Mouse (Mus musculus) cerebellum, adult 8-10 months (tissue): ENCODE data around the gene Htr6.

Experiments used
- DNase-seq: peaks from one replicate; pipeline ENCODE4 v3.0.0; 2022

The Htr6 gene

DNA sequence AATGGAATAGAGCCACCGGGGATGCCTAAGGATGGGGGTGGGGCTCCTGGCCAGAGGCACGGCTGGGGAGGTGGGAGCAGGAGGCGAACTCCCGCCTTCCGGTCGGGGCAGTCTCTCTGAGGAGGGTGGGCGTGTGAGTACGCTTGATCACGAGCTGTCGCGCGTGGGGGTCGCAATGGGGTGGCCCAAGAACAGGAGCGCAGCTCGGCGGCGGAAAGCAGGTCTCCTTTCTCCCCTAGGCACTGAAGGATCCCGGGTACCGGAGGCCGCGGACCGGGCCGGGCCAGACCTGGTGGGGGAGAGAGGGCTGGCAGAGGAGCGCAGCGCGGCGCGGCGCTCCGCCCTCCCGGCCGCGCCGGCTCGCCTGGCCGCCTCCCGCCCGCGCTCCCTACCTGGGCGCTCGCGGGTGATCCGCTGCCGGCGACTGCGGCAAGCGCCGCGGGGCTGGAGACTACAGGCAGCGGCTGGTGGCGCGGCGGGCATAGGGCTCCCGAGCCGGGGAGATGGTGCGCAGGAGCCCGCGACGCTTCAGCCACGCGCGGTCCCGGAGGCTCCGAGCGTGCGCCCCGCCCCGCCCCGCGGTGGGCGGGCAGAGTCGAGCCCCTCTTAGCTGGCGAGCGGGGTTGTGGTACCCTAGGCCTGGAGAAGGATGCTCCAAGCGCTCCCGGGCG, at the start of gene Htr6:
Gene Htr6 (minus strand): TSS at position 530 of the 671 bp plus-strand sequence.
- no peak for DNase-seq

DNA sequence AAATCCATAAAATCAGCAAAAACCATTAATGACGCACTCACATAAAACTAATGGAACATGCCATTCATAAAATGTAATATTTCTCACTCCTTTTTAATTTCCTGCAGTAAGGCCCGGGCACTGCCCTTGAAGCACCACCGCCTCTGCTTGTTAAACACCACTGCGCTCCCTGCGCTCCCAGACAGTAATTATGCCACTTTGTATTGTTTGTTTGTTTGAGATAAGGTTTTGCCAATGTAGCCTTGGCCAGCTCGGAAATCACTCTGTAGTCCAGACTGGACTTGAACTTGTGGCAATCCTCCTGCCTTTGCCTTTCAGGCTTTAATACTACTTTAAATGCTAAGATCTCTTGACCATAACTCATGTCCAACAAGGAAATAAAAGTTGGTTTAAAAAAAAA, 49.6 kb upstream of the Htr6 start:
- DNase-seq, result no peak

DNA sequence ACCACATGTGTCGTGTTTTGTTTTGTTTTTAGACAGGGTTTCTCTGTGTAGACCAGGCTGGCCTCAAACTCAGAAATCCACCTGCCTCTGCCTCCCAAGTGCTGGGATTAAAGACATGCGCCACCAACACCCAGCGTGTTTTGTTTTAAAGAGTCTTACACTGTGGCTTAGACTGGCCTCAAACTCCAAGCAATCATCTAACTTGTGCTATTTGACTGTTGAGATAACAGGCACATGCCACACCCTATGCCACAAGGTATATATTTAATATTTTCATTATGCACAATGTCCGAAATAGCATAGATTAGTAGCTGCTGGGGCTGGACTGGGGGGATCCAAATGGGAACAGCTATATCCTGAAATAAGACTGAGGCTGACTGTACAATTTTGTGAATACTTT, 47.2 kb upstream of the Htr6 start:
- no peak for DNase-seq

DNA sequence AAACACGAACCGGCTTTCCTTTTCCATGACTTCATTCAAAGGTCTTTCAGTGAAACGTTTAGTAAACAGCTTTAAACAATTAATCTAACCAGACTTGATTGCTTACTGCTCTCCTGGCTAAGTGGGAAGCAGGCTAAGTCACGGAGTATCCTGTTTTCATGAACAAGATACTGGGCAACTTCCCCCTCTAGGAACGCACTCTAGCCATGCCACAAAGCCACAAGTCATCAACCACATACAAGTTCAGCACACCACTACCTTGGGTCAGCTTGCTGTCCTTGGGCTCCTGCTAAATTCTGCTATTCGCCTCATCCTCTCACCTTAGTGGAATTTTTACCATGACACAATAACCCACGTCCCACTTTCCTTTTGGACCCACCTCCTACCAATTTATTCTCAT, 45.6 kb upstream of the Htr6 start:
- DNase-seq, result no peak

DNA sequence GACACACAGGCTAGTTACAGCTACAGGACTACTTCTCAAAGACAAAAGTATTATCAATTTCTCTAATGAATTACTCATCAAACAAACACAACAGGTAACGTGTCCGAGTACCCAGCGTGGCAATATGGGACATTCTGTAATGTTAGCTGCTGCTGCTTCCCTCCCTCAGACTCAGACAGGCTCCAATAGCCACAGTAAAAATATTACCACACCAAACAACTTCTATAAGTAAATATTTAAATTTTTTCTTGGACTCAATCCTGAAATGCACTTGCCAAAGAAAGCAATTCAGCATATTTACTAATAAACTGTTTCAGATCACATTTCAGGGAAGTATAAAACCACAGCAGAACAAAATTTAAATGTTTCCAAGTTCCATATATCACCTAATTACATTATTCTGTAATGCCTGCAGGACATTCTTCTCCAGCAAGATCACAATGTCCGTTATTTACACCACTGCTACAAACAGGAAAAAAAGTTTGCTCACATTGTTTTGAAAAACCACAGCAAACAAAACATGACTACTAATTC, 45.0 kb upstream of the Htr6 start:
- no peak for DNase-seq

DNA sequence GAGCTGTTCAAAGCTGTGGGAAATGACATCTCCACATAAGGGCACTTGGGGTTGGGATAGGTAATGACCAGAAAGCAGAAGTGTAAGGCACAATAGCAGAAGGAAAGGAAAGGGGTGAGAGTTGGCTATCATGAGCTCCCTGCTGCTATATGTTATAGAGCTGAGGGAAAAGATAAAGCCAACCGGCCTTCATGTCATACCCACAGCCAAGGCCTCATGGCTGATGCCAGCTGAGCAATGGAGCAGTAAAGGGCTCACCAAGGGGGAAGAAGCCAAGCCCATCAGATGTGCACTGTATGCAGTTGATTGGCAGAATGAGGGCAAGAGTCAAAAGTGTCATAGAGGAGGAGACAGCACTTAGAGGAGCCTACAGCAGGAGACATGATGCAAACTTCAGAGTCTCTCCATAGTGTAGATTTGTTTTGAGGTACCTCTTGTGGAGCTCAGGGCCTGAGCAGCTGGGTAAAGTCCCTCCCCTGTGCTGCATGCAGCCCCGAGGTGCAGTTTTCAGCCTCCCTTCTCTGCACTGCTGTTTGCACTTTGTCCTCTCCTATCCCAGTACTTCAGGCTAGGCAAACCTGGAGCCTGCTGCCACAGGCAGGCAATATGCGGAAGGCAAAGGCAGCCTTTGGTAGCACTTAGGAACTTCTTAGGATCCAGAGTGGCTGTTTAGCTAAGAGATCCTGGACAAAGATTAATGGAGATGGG, 41.1 kb upstream of the Htr6 start:
- DNase-seq, result no peak

DNA sequence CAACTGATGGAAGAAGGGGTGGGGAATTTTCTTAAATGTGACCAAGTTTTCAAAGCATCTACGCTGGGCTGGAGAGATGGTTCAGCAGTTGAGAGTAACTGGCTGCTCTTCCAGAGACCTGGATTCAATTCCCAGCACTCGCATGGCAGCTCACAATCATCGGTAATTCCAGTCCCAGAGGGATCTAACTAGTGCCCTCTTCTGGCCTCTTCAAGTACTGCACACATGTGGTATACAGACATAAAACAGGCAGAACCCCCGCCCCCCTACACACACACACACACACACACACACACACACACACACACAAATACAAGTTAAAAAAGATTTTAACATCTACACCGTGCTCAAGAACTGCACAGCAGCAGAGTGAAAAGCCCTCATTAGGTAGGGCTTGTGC, 40.4 kb upstream of the Htr6 start:
- no peak for DNase-seq

DNA sequence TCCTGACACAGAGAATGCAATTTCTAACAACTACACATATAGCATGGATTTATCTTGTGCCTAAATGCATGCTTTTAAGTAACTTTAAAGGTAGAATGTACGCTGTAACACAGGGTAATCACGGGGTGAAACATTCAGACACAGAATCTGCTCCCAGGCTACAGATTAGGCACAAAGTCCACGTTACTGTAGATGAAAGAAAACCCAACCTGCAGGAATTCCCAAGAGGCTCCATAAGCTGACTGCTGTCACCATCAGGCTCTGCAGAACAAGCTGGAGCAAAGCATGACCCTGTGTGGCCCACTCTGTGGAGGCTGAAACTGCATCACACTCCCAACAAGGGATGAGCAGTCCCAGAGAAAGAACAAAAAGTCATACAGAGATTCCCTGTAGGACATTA, 37.1 kb upstream of the Htr6 start:
- no peak for DNase-seq

DNA sequence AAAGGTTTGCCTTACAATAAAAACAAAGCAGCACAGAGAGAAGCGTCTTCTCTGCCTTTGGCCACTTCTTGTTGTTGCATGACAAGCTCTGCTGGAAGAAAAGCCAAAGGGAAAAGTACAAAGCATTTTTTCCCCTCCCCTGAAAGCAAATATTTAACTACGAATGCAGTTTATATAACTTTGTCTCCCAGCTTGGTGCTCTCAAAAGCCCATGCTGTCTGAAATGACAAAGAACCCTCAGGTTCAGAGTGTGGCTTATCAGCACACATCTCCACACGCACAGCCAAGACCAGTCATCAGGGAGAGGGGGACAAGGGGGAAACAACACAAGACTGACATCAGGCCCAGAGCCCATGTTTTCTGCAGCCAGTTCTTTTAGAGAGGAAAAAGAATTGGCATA, 36.1 kb upstream of the Htr6 start:
- DNase-seq, result no peak

DNA sequence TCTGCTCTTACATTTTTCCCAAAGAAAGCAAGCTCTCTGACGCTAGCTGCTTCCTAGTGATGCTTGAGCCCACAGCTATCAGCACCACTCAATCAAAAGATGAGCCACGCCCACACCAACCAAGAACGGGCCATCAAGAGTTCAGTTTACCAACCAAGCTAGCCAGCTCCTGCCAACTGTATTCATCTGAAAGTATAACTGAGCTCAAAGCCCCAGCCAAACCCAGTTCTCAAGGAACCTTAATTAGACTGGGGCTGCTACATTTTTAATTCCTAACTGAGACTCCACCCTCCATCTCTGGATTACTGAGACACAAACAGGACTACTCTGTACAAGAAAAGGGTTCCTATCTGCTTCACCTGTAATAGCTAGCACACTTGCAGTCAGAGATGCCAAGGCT, 35.5 kb upstream of the Htr6 start:
- DNase-seq, result no peak

DNA sequence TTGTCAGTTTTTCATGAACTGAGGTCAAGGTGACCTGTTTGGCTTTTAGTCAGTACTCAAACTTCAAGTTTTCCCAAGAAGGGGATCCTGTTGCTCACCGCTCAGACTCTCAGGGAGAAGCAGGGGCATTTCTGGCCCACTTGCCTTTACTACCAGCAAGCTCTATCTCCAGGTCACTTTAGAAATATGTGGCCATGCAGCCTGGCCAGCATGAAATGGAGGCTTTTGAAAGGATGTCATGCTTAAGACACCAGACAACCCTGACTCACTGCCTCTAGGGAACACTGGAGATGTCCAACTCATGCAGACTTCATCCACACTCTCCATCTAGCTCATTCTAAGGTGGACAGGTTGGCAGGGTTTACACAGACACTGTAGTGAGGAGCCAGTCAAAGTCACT, 30.1 kb upstream of the Htr6 start:
- no peak for DNase-seq

DNA sequence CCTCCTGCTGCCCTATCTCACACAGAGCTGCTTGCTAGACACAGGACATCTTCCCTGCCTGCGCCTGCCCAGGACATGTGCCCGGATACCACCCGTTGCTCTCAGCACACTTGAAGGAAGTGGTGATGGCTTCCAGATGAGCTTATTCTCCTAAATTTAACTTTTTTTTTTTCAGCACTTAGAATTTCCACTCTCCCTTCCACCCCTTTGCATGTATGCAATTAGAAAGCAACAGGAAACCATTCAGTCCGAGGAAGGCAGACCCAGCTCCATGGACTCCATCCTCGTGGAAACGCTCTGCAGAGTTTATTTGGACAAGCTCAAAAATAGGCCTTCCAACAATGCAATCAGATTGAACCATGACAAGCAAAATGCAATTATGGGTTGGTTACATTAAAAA, 26.2 kb upstream of the Htr6 start:
- DNase-seq, result no peak

DNA sequence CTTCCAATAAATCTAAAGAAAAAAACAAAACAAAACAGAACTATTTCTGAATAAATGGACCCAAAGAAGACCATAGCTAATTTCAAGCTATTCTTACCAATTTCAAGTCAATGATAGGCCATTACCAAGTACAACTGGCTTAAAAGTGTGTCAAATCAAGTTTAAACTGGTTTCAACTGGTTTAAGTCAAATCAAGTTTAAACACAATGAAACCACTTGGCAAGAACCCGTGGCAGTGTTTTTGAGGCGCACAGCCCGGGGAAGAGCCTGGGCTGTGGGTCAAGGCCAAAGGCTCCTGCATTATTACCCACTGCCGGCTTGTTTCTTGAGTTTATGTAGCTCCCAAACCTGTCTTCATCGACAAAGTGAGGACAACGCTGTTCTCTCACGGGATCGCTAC, 25.0 kb upstream of the Htr6 start:
- DNase-seq, result no peak

DNA sequence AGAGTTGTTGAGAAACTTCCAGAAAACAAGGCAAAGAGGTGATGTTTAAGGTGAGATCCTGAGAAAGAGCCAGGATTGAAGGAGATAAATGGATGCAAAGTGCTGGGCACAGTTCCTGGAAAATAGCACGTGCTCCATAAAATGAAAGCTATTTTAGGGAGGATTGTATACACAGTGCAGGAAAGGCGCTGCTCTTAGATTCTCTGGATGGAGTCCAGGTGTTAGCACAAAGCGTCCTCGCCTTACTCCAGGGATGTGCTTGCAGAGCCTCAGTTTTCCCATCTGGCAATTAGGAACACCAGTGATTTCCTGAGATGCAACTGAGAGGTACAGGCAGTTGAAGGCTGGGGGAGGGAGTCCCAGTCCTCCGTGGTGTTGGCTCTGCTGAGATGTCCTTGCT, 20.8 kb upstream of the Htr6 start:
- no peak for DNase-seq

DNA sequence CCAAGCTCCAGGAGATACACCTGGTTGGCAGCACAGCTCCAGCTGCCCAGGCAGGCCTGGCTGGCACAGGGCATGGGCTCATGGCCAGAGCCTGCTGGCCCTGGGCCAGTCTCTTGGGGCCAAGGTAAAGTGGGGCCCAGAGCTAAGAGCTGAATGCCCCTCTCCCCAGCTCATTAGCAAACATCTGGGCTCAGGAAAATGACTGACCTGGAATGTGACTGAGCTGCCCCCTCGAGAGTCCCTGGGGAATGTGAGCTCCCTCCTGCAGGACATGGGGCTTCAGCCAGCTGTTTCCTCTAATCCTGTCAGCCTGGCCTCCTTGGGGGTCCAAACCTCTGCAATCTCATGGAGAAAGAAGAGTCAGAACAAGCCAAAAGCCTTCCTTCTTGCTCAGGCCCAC, 20.0 kb upstream of the Htr6 start:
- DNase-seq, result no peak

DNA sequence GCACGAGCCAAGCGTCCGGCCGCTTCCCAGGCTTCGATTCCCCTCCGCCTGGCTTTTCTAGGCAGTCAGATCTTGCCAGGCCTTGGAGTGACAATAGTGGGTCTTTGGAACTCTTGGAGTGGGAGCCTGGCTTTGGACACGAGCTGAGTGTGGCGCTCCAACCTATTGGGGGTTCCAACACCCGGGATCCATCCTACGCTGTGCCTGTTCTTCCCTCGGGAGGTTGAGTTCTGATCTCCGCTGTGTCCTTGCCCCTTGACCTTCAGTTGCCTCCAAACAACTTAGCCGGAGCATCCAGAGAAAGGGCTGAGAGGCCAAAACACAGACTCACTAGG, 17.8 kb upstream of the Htr6 start:
- no peak for DNase-seq

DNA sequence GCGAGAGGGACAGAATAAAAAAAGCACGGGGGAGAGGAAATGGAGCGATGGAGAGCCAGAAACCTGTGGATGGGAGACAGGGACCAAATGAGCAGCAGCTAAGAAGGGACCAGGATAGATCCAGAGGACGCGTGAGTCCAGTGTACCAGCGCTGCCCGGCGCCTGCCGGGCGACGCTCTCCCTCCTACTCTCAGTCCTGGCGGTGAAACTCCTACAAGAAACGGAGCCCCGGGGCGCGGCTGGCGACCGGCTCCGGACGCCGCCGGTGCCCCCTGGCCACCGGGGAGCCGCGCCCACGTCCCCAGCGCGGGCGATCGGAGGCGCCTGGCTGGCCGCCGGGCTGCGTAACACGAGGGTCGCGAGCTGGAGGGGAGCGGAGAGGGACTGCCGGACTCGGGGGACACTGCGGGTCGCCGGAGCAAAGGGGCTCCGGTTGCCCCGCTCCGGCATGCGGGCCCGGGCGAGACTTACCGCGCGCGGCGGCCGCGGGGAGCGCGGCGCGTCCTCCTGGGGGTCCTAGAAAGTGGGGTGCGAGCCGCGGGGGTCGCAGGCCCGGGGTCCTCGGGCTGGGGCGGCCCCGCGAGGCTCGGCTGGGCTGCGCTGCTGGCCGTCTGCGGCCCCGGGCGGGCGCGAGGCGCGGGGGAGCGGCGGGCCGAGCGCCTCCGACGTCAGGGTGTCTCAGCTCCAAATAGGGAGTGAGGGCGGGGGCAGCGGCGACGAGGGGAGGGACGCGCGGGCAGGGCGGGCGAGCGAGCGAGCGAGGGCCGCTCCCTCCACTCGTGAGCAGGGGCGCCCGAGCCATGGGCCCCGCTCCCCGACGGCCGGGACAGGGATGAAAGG, 17.2 kb upstream of the Htr6 start, which contains the start of gene Nbl1:
Gene Nbl1 (minus strand): TSS at position 638 of the 840 bp plus-strand sequence.
- no peak for DNase-seq

DNA sequence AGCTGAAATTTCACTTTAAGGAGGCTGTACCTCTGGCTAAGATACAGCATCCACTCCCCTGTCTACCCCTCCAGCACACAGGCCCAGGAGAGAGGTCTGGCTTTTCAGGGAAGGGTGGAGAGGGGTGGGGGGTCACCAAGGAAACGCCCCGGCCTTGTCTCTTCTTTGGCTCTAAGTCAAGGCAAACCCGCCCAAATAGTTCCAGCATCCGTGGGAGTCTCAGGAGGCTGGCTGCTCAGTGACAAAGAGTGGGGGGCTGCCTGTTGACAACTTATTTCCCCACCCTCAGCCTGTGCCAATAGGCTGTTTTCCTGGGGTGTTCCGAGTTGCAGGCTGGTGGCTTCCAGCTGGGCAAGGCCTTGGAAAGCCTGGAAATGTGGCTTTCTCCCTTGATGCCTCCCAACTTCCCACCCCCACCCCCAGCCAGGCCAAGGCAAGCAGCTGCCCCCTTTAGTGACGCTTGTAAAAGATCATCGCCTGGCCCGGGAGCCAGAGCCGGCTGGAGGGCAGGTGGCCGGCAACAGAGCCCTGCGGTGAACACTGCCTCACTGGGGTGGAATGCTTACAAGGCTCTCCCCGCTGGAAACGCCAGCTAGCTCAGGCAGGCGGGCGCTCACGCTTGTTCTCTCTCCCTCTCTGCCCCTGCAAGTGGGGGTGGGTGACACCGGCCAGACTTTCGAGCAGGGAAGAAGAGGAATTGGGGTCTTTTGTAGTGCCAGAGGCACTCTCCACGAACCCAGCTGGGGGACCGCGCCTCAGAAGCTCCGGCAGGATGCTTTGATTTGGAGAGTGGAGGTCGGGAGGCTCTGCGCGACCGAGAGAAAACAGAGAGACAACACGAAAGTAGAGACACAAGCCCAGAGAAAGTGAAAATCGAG, 16.3 kb upstream of the Htr6 start:
- DNase-seq, result no peak

DNA sequence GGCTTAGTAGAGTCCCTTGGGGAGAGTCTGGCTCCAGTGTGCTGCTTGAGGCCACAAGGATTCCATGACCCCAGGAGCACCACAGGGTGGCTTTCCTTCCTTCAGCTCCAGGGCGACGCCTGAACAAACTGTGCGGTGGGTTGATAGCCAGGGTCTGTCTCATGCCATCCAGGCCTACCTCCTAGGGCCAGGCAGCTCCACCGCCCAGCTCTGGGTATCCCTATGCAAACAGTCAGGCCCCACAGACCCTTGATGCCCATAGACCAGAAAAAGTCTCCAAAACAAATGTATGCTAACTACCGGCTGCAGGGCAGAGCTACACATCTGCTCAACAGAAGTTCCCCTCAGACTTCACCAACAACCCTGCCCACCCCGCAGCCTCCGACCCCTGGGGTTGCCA, 15.7 kb upstream of the Htr6 start:
- DNase-seq, result no peak

DNA sequence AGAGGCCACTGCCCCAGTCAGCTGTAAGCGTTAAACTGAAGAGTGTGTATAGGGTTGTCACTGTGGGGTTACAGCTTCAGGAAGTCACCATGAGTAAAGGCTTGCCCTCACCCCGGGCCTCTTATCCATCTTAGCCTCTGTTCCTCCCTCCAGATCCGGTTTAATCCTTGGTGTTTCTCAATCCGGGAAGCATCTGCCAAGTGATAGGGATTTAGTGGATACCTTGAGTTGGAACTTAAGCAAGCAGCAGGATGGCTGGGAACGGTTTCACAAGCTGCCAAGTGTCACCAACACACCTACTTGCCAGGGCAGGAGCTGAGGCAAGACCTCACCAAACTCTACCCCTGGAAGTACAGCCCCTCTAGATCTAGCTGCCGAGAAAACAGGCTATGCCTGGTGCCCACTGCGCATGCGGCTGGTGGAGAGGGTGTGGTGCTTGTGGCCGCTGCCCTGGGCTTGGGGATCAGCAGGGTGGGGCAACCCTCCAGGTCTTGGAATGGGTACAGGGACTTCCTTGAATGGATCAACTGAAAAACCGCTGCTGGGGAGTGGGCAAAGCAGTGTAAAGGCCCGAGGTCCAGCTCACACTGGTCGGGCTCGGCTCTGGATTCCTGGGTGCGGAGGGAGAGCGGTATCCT, 15.1 kb upstream of the Htr6 start:
- DNase-seq, result no peak

DNA sequence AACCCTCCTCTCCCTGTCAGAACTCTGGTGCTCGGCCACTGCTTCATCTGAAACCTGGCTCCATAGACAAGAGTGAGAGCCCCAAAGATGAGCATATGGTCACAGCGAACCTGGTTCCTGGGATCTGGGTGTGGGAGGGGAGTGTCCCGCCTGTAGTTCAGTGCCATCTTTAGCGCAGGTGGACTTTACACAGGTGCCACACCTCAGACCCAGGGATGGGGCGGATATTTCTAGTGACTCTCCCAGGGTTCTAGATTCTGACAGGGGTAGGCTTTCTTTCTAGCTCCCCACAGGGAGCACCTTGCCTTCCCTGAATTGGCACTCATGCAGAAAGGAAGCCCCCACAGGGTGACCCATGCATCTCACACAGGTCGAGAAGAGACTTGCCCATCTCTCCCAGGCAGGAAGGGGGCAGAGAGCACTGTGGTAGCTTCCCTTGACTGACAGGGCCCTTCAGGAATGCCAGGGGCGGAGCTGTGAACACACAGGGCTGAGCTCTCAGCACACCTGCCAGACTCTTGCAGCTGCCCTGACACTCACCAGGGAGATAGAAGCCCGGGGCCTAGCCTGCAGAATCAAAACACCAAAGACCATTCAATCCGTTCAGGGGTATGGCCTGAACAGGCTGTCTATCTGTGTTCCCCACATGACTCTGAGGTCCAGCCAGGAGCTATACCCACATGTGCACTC, 13.8 kb upstream of the Htr6 start:
- no peak for DNase-seq

DNA sequence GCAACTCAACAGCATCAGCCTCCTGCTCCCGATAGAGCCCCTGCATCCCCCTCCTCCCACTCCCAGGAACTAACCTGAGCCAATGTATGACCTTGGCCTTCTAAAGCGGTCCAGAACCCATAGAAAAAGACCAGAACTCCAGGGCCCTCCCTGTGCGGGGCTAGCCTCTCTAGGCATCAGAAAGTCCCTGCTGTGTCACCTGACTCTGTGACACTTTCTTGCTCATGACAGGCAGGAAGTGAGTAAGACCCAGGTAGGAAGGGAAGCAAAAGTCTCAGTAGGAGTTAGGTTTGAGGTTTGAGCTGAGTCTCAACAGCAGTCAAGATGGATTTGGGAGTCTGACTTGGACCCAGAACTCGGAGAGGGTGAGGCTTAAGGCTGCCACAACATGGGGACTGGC, 11.6 kb upstream of the Htr6 start:
- no peak for DNase-seq
